Mouse (Mus musculus): ENCODE measurements around the gene Cd79b. TPM values are rescaled to one million over a fixed set of nuclear protein-coding genes. Genes with fewer than 3 reads are reported as not detected.
"Not testable (repeated sequence)": the region's sequence is repeated elsewhere in the genome, so short reads cannot be mapped to it uniquely, and the experiment has no call there.

The Cd79b gene
- total RNA-seq (2021) = 1 to 10 TPM; 1.3 to 1.5 TPM
- long read RNA-seq, experiment 1, partial matches to known transcripts = 0 of 3 reads
- long read RNA-seq, experiment 1, other reads (novel, unspliced or antisense) = 1 of 3 reads
- long read RNA-seq, experiment 2, partial matches to known transcripts = 0 of 2 reads
- long read RNA-seq, experiment 2, other reads (novel, unspliced or antisense) = 0 of 2 reads

- no peak for DNase-seq (ENCODE audit: low spot score in 2 of 2)
These were observed at the start of gene Cd79b for GRCm38 (mm10) chr11:106314333-106314812. TSS of gene Cd79b (minus strand) at chr11:106314762.

- DNase-seq (ENCODE audit: low spot score in 2 of 2) = no peak
These were observed 44.8 kb upstream of the Cd79b start for GRCm38 (mm10) chr11:106359350-106359749.

- DNase-seq (ENCODE audit: low spot score in 2 of 2) = no peak
These were observed 41.0 kb upstream of the Cd79b start for GRCm38 (mm10) chr11:106355382-106356128.

- DNase-seq (ENCODE audit: low spot score in 2 of 2) = no peak
These were observed 39.6 kb upstream of the Cd79b start for GRCm38 (mm10) chr11:106354181-106354580.

- DNase-seq (ENCODE audit: low spot score in 2 of 2) = no peak
These were observed 38.6 kb upstream of the Cd79b start, which contains the start of gene Scn4a for GRCm38 (mm10) chr11:106353188-106353587. TSS of gene Scn4a (minus strand) at chr11:106353288.

- no peak for DNase-seq (ENCODE audit: low spot score in 2 of 2)
These were observed 37.4 kb upstream of the Cd79b start for GRCm38 (mm10) chr11:106351941-106352340.

GRCm38 (mm10) chr11:106351253-106351652, 36.7 kb upstream of the Cd79b start:
- no peak for DNase-seq (ENCODE audit: low spot score in 2 of 2)

- no peak for DNase-seq (ENCODE audit: low spot score in 2 of 2)
These were observed 36.3 kb upstream of the Cd79b start for GRCm38 (mm10) chr11:106350853-106351252.

GRCm38 (mm10) chr11:106349772-106350171, 35.2 kb upstream of the Cd79b start:
- no peak for DNase-seq (ENCODE audit: low spot score in 2 of 2)

- DNase-seq (ENCODE audit: low spot score in 2 of 2) = no peak
These were observed 30.3 kb upstream of the Cd79b start for GRCm38 (mm10) chr11:106344910-106345309.

GRCm38 (mm10) chr11:106340990-106341520, 26.5 kb upstream of the Cd79b start:
- no peak for DNase-seq (ENCODE audit: low spot score in 2 of 2)

GRCm38 (mm10) chr11:106339323-106339722, 24.8 kb upstream of the Cd79b start:
- DNase-seq (ENCODE audit: low spot score in 2 of 2) = not testable (repeated sequence)

- DNase-seq (ENCODE audit: low spot score in 2 of 2) = no peak
These were observed 24.3 kb upstream of the Cd79b start for GRCm38 (mm10) chr11:106338870-106339269.

GRCm38 (mm10) chr11:106338029-106338428, 23.5 kb upstream of the Cd79b start:
- DNase-seq (ENCODE audit: low spot score in 2 of 2) = no peak

- no peak for DNase-seq (ENCODE audit: low spot score in 2 of 2)
These were observed 19.5 kb upstream of the Cd79b start for GRCm38 (mm10) chr11:106334066-106334465.

GRCm38 (mm10) chr11:106332458-106332857, 17.9 kb upstream of the Cd79b start:
- no peak for DNase-seq (ENCODE audit: low spot score in 2 of 2)

- no peak for DNase-seq (ENCODE audit: low spot score in 2 of 2)
These were observed 15.1 kb upstream of the Cd79b start for GRCm38 (mm10) chr11:106329682-106330081.

- no peak for DNase-seq (ENCODE audit: low spot score in 2 of 2)
These were observed 14.6 kb upstream of the Cd79b start for GRCm38 (mm10) chr11:106329128-106329527.

- DNase-seq (ENCODE audit: low spot score in 2 of 2) = no peak
These were observed 14.0 kb upstream of the Cd79b start for GRCm38 (mm10) chr11:106328521-106328920.

- no peak for DNase-seq (ENCODE audit: low spot score in 2 of 2)
These were observed 11.9 kb upstream of the Cd79b start for GRCm38 (mm10) chr11:106326475-106326874.

- peak in 1 of 2 experiments; percentile 57 for DNase-seq (ENCODE audit: low spot score in 2 of 2)
These were observed 11.1 kb upstream of the Cd79b start for GRCm38 (mm10) chr11:106325566-106326206.

GRCm38 (mm10) chr11:106324858-106325257, 10.3 kb upstream of the Cd79b start:
- DNase-seq (ENCODE audit: low spot score in 2 of 2) = no peak
